8 mouse cellular contexts compared by ENCODE assay signal in genomic region chr11:55418704-55419061, GRCm38 (mm10). TPM values are rescaled to one million over a fixed set of nuclear protein-coding genes. Genes with fewer than 3 reads are reported as not detected.
DNase-seq lines count a peak whose midpoint lies in the region; ATAC-seq and TF ChIP-seq lines count a peak whose summit lies in the region.

No protein-coding gene starts in this region.

- DNase-seq in layer of hippocampus, adult 2 months (ENCODE audit: low spot score in 2 of 2): no peak
- no peak for DNase-seq in layer of hippocampus, adult 8-10 months (ENCODE audit: low spot score in 2 of 2)
- no peak for DNase-seq in forebrain, embryonic 10.5 days (ENCODE audit: extremely low spot score, low spot score)
- no peak for DNase-seq in right cerebral cortex, postnatal 25 days
- DNase-seq in thymus, postnatal 0 days (ENCODE audit: low spot score): no peak
- no peak for DNase-seq in cerebellum, adult 9-10 months

- no peak for TF ChIP-seq CTCF in layer of hippocampus, adult 2 months (conservative IDR thresholded peaks at IDR 0.05)

- peaks cover 61% of the 10 kb centered on the region for H3K4me1 ChIP-seq in forebrain, embryonic 10.5 days
- H3K4me1 ChIP-seq in intestine, embryonic 15.5 days (replicated peaks): peaks cover 49% of the 10 kb centered on the region
- H3K4me1 ChIP-seq in neural tube, embryonic 12.5 days: peaks cover 40% of the 10 kb centered on the region

- H3K27ac ChIP-seq in layer of hippocampus, adult 2 months: peak overlapping the region; percentile 90
- peak overlapping the region; percentile 93 for H3K27ac ChIP-seq in forebrain, embryonic 10.5 days
- peak overlapping the region; percentile 90 for H3K27ac ChIP-seq in intestine, embryonic 15.5 days
- no peak overlapping the region for H3K27ac ChIP-seq in neural tube, embryonic 12.5 days

- no peaks in the 10 kb centered on the region for H3K27me3 ChIP-seq in forebrain, embryonic 10.5 days (ENCODE audit: poor library complexity, severe bottlenecking)
- H3K27me3 ChIP-seq in intestine, embryonic 15.5 days (replicated peaks): no peaks in the 10 kb centered on the region
- H3K27me3 ChIP-seq in neural tube, embryonic 12.5 days (replicated peaks): no peaks in the 10 kb centered on the region

- peak overlapping the region; percentile 56 for H3K4me2 ChIP-seq in intestine, embryonic 15.5 days (replicated peaks)
- H3K4me2 ChIP-seq in neural tube, embryonic 12.5 days (replicated peaks): peak overlapping the region; percentile 58

- no peaks in the 10 kb centered on the region for H3K9me3 ChIP-seq in forebrain, embryonic 10.5 days
- no peaks in the 10 kb centered on the region for H3K9me3 ChIP-seq in intestine, embryonic 15.5 days
- no peaks in the 10 kb centered on the region for H3K9me3 ChIP-seq in neural tube, embryonic 12.5 days

- peaks cover 6% of the 10 kb centered on the region; the same call in 1 of the 2 replicates for H3K36me3 ChIP-seq in forebrain, embryonic 10.5 days (replicated peaks)
- H3K36me3 ChIP-seq in intestine, embryonic 15.5 days: no peaks in the 10 kb centered on the region
- no peaks in the 10 kb centered on the region for H3K36me3 ChIP-seq in neural tube, embryonic 12.5 days

- 10% methylated on average over 3 of the region's 3 CpGs for WGBS in forebrain, embryonic 10.5 days
- WGBS in intestine, embryonic 15.5 days: 4% methylated on average over 3 of the region's 3 CpGs
- WGBS in neural tube, embryonic 12.5 days: 13% methylated on average over 3 of the region's 3 CpGs

- no peak for ATAC-seq in intestine, embryonic 15.5 days
- no peak for ATAC-seq in neural tube, embryonic 12.5 days (ENCODE audit: low FRiP score, low read depth)

- H3K4me3 ChIP-seq in layer of hippocampus, adult 2 months: peak overlapping the region; percentile 56
- H3K4me3 ChIP-seq in forebrain, embryonic 10.5 days: peak overlapping the region; percentile 60
- peak overlapping the region; percentile 47 for H3K4me3 ChIP-seq in intestine, embryonic 15.5 days (replicated peaks)
- peak overlapping the region; percentile 44 for H3K4me3 ChIP-seq in neural tube, embryonic 12.5 days

- peak overlapping the region; percentile 57 for H3K9ac ChIP-seq in intestine, embryonic 15.5 days
- peak overlapping the region; percentile 65 for H3K9ac ChIP-seq in neural tube, embryonic 12.5 days

RNA-seq across cellular contexts. Expression of gene Sparc, which starts 4.3 kb away (rescaled TPM):
- total RNA-seq in layer of hippocampus, adult 2 months (2021): 100 to 1,000 TPM; 274 to 288 TPM
- total RNA-seq in layer of hippocampus, adult 8-10 months (2022): 100 to 1,000 TPM; 259 to 443 (median 324) TPM
- polyA plus RNA-seq in forebrain, embryonic 10.5 days (2016; fragmentation: Nextera tagmentation; extraction: Ambion mirVana): 311 and 318 TPM in 2 replicates
- 1,532 and 1,545 TPM in 2 replicates for polyA plus RNA-seq in intestine, embryonic 15.5 days (2015; fragmentation: Nextera tagmentation; extraction: Ambion mirVana)
- 545 and 567 TPM in 2 replicates for polyA plus RNA-seq in neural tube, embryonic 12.5 days (2016; fragmentation: Nextera tagmentation; extraction: Ambion mirVana)
- 297 TPM in 2 replicates for polyA plus RNA-seq in thymus, postnatal 0 days (2015; fragmentation: Nextera tagmentation; extraction: Ambion mirVana)

RNA-seq across cellular contexts. Expression of gene Atox1, which starts 42.4 kb away (rescaled TPM):
- 10 to 100 TPM; 88.4 to 92.4 TPM for total RNA-seq in layer of hippocampus, adult 2 months (2021)
- total RNA-seq in layer of hippocampus, adult 8-10 months (2022): 100 to 1,000 TPM in 2 of 4 experiments, 10 to 100 TPM in 2; 82.1 to 124 (median 98.0) TPM
- 215 and 218 TPM in 2 replicates for polyA plus RNA-seq in forebrain, embryonic 10.5 days (2016; fragmentation: Nextera tagmentation; extraction: Ambion mirVana)
- polyA plus RNA-seq in intestine, embryonic 15.5 days (2015; fragmentation: Nextera tagmentation; extraction: Ambion mirVana): 370 and 402 TPM in 2 replicates
- 275 and 300 TPM in 2 replicates for polyA plus RNA-seq in neural tube, embryonic 12.5 days (2016; fragmentation: Nextera tagmentation; extraction: Ambion mirVana)
- 449 and 452 TPM in 2 replicates for polyA plus RNA-seq in thymus, postnatal 0 days (2015; fragmentation: Nextera tagmentation; extraction: Ambion mirVana)

RNA-seq across cellular contexts. Expression of gene G3bp1, which starts 50.8 kb away (rescaled TPM):
- total RNA-seq in layer of hippocampus, adult 2 months (2021): 10 to 100 TPM; 36.4 TPM
- 10 to 100 TPM; 36.2 to 37.6 (median 37.0) TPM for total RNA-seq in layer of hippocampus, adult 8-10 months (2022)
- polyA plus RNA-seq in forebrain, embryonic 10.5 days (2016; fragmentation: Nextera tagmentation; extraction: Ambion mirVana): 292 TPM in 2 replicates
- 163 and 179 TPM in 2 replicates for polyA plus RNA-seq in intestine, embryonic 15.5 days (2015; fragmentation: Nextera tagmentation; extraction: Ambion mirVana)
- 178 and 185 TPM in 2 replicates for polyA plus RNA-seq in neural tube, embryonic 12.5 days (2016; fragmentation: Nextera tagmentation; extraction: Ambion mirVana)
- polyA plus RNA-seq in thymus, postnatal 0 days (2015; fragmentation: Nextera tagmentation; extraction: Ambion mirVana): 149 and 159 TPM in 2 replicates
